Mouse (Mus musculus): ENCODE results near the gene Emid1. TPM values are rescaled to one million over a fixed set of nuclear protein-coding genes. Genes with fewer than 3 reads are reported as not detected.

Gene Emid1
- polyA plus RNA-seq, 1 experiment from 2014 or later, result 3.1 TPM

DNA sequence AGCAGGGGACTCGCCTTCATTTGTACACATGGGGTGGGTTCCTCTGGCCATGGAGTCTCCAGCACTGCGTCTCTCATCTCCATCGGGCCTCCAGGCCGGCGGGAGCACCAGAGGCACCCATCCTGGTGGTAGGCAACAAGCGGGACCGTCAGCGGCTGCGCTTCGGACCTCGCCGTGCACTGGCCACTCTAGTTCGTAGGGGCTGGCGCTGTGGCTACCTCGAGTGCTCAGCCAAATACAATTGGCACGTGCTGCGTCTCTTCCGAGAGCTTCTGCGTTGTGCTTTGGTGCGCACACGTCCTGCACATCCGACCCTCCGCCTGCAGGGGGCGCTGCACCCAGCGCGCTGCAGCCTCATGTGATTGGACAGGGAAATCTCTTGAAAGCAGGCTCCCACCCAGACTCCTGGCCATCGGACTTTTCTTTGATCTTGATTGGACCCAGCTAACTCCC lies 92.3 kb downstream of the Emid1 start:
- no peak overlapping the region for H3K4me3 ChIP-seq (ENCODE audit: low read depth, low read length)
- H3K9me3 ChIP-seq (replicated peaks; ENCODE audit: control insufficient read depth, low read length), result no peaks in the 10 kb centered on the region
- 8% methylated on average over 27 of the region's 27 CpGs for WGBS (ENCODE audit: insufficient replicate concordance)
- H3K4me1 ChIP-seq (ENCODE audit: control insufficient read depth, low read depth, low read length), result peaks cover 29% of the 10 kb centered on the region
- no peak overlapping the region for H3K4me2 ChIP-seq (ENCODE audit: low read depth, low read length)
- peaks cover 96% of the 10 kb centered on the region for H3K27me3 ChIP-seq (ENCODE audit: control insufficient read depth, insufficient read depth, low read depth, low read length)
- H3K27ac ChIP-seq (ENCODE audit: low read length), result no peak overlapping the region
- no peaks in the 10 kb centered on the region for H3K36me3 ChIP-seq (ENCODE audit: control insufficient read depth, insufficient read depth)
- no peak for ATAC-seq (ENCODE audit: low read depth)
- H3K9ac ChIP-seq (ENCODE audit: low read depth, low read length), result no peak overlapping the region

DNA sequence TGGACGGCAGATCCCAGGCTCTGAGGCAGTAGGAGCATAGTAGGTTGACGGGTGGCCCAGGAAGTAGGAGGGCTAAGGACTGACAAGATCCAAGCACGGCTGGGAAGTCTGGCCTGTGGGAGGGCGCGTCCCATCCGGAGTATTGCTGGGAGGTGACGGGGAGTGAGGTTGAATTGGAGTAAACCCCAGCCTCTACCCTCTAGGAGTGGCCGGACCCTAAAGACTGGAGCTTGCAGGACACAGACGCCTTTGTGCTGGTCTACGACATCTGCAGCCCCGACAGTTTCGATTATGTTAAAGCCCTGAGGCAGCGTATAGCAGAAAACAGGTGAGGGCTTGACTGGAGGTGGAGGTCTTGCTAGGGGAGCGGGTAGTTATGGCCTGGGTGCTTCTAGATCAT lies 92.8 kb downstream of the Emid1 start:
- Histone ChIP-seq H3K9ac (ENCODE audit: low read depth, low read length) (no peak overlapping the region), H3K4me3 (ENCODE audit: low read depth, low read length) (no peak overlapping the region), H3K27ac (ENCODE audit: low read length) (no peak overlapping the region), H3K36me3 (ENCODE audit: control insufficient read depth, insufficient read depth) (no peaks in the 10 kb centered on the region), H3K4me1 (ENCODE audit: control insufficient read depth, low read depth, low read length) (peaks cover 24% of the 10 kb centered on the region), H3K4me2 (ENCODE audit: low read depth, low read length) (no peak overlapping the region), H3K9me3 (replicated peaks; ENCODE audit: control insufficient read depth, low read length) (no peaks in the 10 kb centered on the region), H3K27me3 (ENCODE audit: control insufficient read depth, insufficient read depth, low read depth, low read length) (peaks cover 91% of the 10 kb centered on the region)
- ATAC-seq (ENCODE audit: low read depth), result no peak
- 23% methylated on average over 14 of the region's 14 CpGs for WGBS (ENCODE audit: insufficient replicate concordance)

DNA sequence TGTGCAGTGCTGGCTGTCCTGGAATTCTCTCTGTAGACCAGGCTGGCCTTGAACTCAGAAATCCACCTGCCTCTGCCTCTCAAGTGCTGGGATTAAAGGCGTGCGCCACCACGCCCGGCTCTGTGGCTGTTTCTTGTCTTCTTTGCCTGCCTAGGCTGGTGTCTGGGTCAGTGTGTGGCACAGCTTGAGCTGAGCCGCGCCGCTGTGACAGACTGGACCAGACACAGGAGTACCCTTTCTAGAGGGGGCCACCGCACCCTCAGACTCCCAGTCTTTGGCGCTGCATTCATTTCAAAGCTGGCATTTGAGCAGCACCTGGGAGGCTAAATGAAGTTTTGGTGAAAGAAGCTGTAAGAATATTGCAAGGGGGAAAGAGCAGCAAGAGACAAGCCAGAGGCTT lies 93.3 kb downstream of the Emid1 start:
- 34% methylated on average over 9 of the region's 9 CpGs for WGBS (ENCODE audit: insufficient replicate concordance)
- Histone ChIP-seq H3K9me3 (replicated peaks; ENCODE audit: control insufficient read depth, low read length) (no peaks in the 10 kb centered on the region), H3K36me3 (ENCODE audit: control insufficient read depth, insufficient read depth) (no peaks in the 10 kb centered on the region), H3K4me1 (ENCODE audit: control insufficient read depth, low read depth, low read length) (peaks cover 21% of the 10 kb centered on the region), H3K4me3 (ENCODE audit: low read depth, low read length) (no peak overlapping the region), H3K27me3 (ENCODE audit: control insufficient read depth, insufficient read depth, low read depth, low read length) (peaks cover 87% of the 10 kb centered on the region), H3K27ac (ENCODE audit: low read length) (no peak overlapping the region), H3K4me2 (ENCODE audit: low read depth, low read length) (peak overlapping the region; percentile 61; the same call in 1 of the 2 replicates), H3K9ac (ENCODE audit: low read depth, low read length) (no peak overlapping the region)
- no peak for ATAC-seq (ENCODE audit: low read depth)

DNA sequence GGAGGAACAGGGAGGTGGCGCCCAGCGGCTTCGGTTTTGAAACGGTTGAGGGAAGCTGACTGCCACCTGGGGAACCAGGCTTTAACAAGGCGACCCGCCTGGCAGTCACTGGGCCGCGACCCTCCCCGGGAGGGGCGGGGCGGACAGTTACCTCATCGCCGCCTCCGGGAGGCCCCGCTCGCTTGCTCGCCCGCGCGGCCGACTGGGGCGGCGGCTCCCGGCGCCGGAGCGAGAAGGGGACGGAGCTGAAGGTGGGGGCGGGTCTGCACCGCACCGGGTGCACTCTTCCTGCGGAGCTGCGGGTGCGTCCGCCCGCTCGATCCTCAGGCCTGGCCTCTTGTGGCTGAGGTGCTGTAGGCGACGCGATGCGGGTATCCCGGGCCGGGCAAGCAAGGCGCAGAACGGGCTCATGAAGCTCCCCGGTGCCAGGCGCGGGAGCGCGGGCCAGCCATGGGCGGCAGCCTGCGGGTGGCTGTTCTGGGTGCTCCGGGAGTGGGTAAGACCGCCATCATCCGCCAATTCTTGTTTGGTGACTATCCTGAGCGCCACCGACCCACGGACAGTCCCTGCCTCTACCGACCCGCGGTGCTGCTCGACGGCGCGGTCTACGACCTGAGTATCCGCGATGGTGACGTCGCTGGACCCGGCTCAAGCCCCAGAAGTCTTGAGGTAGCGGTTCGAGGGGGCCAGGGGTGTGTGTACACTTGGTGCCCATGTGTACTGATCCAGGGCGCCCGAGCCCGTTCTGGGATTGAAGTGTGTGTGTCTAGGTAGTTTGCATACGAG lies 94.0 kb downstream of the Emid1 start, which contains the start of gene Rasl10a:
Gene Rasl10a, plus strand, starts transcription at position 273 of the 786 bp plus-strand sequence.
- Histone ChIP-seq H3K9ac (ENCODE audit: low read depth, low read length) (no peak within 1 kb of the TSS), H3K27me3 (ENCODE audit: control insufficient read depth, insufficient read depth, low read depth, low read length) (peaks cover 79% of the 10 kb centered on the region), H3K36me3 (ENCODE audit: control insufficient read depth, insufficient read depth) (no peaks in the 10 kb centered on the region), H3K27ac (ENCODE audit: low read length) (no peak within 1 kb of the TSS), H3K4me2 (ENCODE audit: low read depth, low read length) (peak within 1 kb of the TSS; percentile 61), H3K4me1 (ENCODE audit: control insufficient read depth, low read depth, low read length) (peaks cover 21% of the 10 kb centered on the region), H3K4me3 (ENCODE audit: low read depth, low read length) (peak within 1 kb of the TSS; percentile 48), H3K9me3 (replicated peaks; ENCODE audit: control insufficient read depth, low read length) (no peaks in the 10 kb centered on the region)
- no peak for ATAC-seq (ENCODE audit: low read depth)
- 2% methylated on average over 63 of the region's 77 CpGs for WGBS (ENCODE audit: insufficient replicate concordance)

DNA sequence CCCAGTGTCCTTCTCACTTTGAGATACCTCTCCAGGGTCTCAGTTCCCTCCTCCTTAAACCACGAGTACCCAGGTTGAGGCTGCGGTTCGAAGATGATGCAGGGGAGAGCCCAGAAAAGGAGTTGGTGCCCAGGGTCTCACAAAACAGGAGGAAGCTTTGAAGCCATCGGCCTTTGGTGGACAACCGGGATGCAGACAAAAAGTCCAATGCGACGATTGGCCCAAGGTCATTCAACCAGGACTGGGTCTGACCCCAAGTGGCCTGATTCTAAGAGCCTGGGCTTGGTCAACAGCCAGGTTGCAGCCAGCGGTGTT lies 94.6 kb downstream of the Emid1 start:
- no peak for ATAC-seq (ENCODE audit: low read depth)
- Histone ChIP-seq H3K4me2 (ENCODE audit: low read depth, low read length) (peak overlapping the region; percentile 61), H3K4me3 (ENCODE audit: low read depth, low read length) (peak overlapping the region; percentile 48), H3K9ac (ENCODE audit: low read depth, low read length) (no peak overlapping the region), H3K9me3 (replicated peaks; ENCODE audit: control insufficient read depth, low read length) (no peaks in the 10 kb centered on the region), H3K4me1 (ENCODE audit: control insufficient read depth, low read depth, low read length) (peaks cover 17% of the 10 kb centered on the region), H3K27me3 (ENCODE audit: control insufficient read depth, insufficient read depth, low read depth, low read length) (peaks cover 74% of the 10 kb centered on the region), H3K36me3 (ENCODE audit: control insufficient read depth, insufficient read depth) (no peaks in the 10 kb centered on the region), H3K27ac (ENCODE audit: low read length) (no peak overlapping the region)
- 22% methylated on average over 8 of the region's 8 CpGs for WGBS (ENCODE audit: insufficient replicate concordance)

DNA sequence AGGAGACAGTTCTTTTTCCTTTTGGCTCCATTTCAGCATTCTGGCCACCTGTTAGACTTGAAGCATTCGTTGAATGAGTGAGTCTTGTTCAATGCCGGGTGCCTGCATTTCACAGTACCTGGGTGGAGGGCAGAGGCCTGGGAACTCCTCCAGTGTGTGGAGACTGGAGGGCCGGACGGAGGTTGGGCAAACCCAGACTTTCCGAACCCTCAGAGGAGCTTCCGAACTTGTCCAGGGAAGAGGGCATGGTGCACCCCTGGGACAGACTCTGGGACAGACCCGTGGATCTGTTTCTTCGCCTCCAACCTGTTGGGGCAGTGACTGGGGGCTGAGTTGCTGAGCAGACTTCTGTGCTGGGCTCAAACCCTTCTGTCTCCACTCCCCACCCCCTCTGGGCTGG lies 95.0 kb downstream of the Emid1 start:
- Histone ChIP-seq H3K4me1 (ENCODE audit: control insufficient read depth, low read depth, low read length) (peaks cover 12% of the 10 kb centered on the region), H3K27ac (ENCODE audit: low read length) (no peak overlapping the region), H3K9ac (ENCODE audit: low read depth, low read length) (no peak overlapping the region), H3K36me3 (ENCODE audit: control insufficient read depth, insufficient read depth) (no peaks in the 10 kb centered on the region), H3K27me3 (ENCODE audit: control insufficient read depth, insufficient read depth, low read depth, low read length) (peaks cover 70% of the 10 kb centered on the region), H3K9me3 (replicated peaks; ENCODE audit: control insufficient read depth, low read length) (no peaks in the 10 kb centered on the region), H3K4me3 (ENCODE audit: low read depth, low read length) (no peak overlapping the region), H3K4me2 (ENCODE audit: low read depth, low read length) (no peak overlapping the region)
- ATAC-seq (ENCODE audit: low read depth), result no peak
- 59% methylated on average over 8 of the region's 8 CpGs for WGBS (ENCODE audit: insufficient replicate concordance)

Other genes with a start within 250 kb of the Emid1 start
- gene Nefh, start 204.2 kb downstream of the Emid1 start, polyA plus RNA-seq (2015; fragmentation: Nextera tagmentation; extraction: Ambion mirVana), result 0.11 and 0.14 TPM in 2 replicates
- gene Ap1b1, start 165.4 kb downstream of the Emid1 start, polyA plus RNA-seq (2015; fragmentation: Nextera tagmentation; extraction: Ambion mirVana), result 78.9 and 81.7 TPM in 2 replicates
- 0.27 and 0.36 TPM in 2 replicates for gene Rasl10a, start 94.1 kb downstream of the Emid1 start, polyA plus RNA-seq (2015; fragmentation: Nextera tagmentation; extraction: Ambion mirVana)
- gene Gas2l1, start 86.9 kb downstream of the Emid1 start, polyA plus RNA-seq (2015; fragmentation: Nextera tagmentation; extraction: Ambion mirVana), result 8.4 and 9.4 TPM in 2 replicates
- 11.1 TPM in 2 replicates for gene Rhbdd3, start 53.3 kb downstream of the Emid1 start, polyA plus RNA-seq (2015; fragmentation: Nextera tagmentation; extraction: Ambion mirVana)
- gene Ewsr1, start 53.0 kb downstream of the Emid1 start, polyA plus RNA-seq (2015; fragmentation: Nextera tagmentation; extraction: Ambion mirVana), result 232 and 241 TPM in 2 replicates
- 1.8 and 2.3 TPM in 2 replicates for gene Kremen1, start 109.3 kb upstream of the Emid1 start, polyA plus RNA-seq (2015; fragmentation: Nextera tagmentation; extraction: Ambion mirVana)